Mouse (Mus musculus): ENCODE measurements around the gene Ano10. TPM values are rescaled to one million over a fixed set of nuclear protein-coding genes. Genes with fewer than 3 reads are reported as not detected.

Gene Ano10
- total and polyA plus RNA-seq, 2 experiments from 2014 or later: 34.5 to 48.6 TPM

- Histone ChIP-seq H3K4me3 (ENCODE audit: low read length) (no peak overlapping the region), H3K27ac (no peak overlapping the region), H3K27me3 (ENCODE audit: insufficient read depth, low read length) (no peaks in the 10 kb centered on the region), H3K4me1 (ENCODE audit: insufficient read depth, low read length) (no peaks in the 10 kb centered on the region), H3K9me3 (ENCODE audit: low read length) (no peaks in the 10 kb centered on the region), H3K4me2 (ENCODE audit: low read depth, low read length) (no peak overlapping the region), H3K36me3 (ENCODE audit: insufficient read depth, low read length) (no peaks in the 10 kb centered on the region), H3K9ac (replicated peaks; ENCODE audit: low read length) (no peak overlapping the region)
- 77% methylated on average over 4 of the region's 4 CpGs for WGBS
- no peak for DNase-seq (ENCODE audit: low spot score)
- no peak for TF ChIP-seq CTCF (IDR thresholded peaks at IDR 0.05; ENCODE audit: low read depth)
- ATAC-seq: no peak
Observed at GRCm38 (mm10) chr9:122208311-122208710, 85.9 kb downstream of the Ano10 start.

GRCm38 (mm10) chr9:122205543-122206200, 88.6 kb downstream of the Ano10 start:
- ATAC-seq: no peak
- no peak for DNase-seq (ENCODE audit: low spot score)
- no peak for TF ChIP-seq CTCF (IDR thresholded peaks at IDR 0.05; ENCODE audit: low read depth)
- Histone ChIP-seq H3K9me3 (ENCODE audit: low read length) (no peaks in the 10 kb centered on the region), H3K36me3 (ENCODE audit: insufficient read depth, low read length) (no peaks in the 10 kb centered on the region), H3K27ac (no peak overlapping the region), H3K4me3 (ENCODE audit: low read length) (no peak overlapping the region), H3K4me1 (ENCODE audit: insufficient read depth, low read length) (no peaks in the 10 kb centered on the region), H3K27me3 (ENCODE audit: insufficient read depth, low read length) (no peaks in the 10 kb centered on the region), H3K9ac (replicated peaks; ENCODE audit: low read length) (no peak overlapping the region), H3K4me2 (ENCODE audit: low read depth, low read length) (no peak overlapping the region)
- WGBS: 59% methylated on average over 11 of the region's 11 CpGs

- WGBS: 73% methylated on average over 7 of the region's 7 CpGs
- no peak overlapping the region for H3K9ac ChIP-seq (replicated peaks; ENCODE audit: low read length)
Observed at GRCm38 (mm10) chr9:122204508-122204907, 89.7 kb downstream of the Ano10 start.

GRCm38 (mm10) chr9:122199253-122199652, 95.0 kb downstream of the Ano10 start:
- H3K27ac ChIP-seq: no peak overlapping the region
- ATAC-seq (no peak), DNase-seq (ENCODE audit: low spot score) (peak; percentile 23)
- peak; percentile 52 for TF ChIP-seq CTCF (IDR thresholded peaks at IDR 0.05; ENCODE audit: low read depth)
- no peaks in the 10 kb centered on the region for H3K4me1 ChIP-seq (ENCODE audit: insufficient read depth, low read length)
- WGBS: 45% methylated on average over 6 of the region's 6 CpGs
- H3K4me2 ChIP-seq (ENCODE audit: low read depth, low read length): no peak overlapping the region
- no peaks in the 10 kb centered on the region; the same call in 1 of the 2 replicates for H3K36me3 ChIP-seq (ENCODE audit: insufficient read depth, low read length)
- no peak overlapping the region for H3K9ac ChIP-seq (replicated peaks; ENCODE audit: low read length)
- no peaks in the 10 kb centered on the region for H3K27me3 ChIP-seq (ENCODE audit: insufficient read depth, low read length)
- H3K4me3 ChIP-seq (ENCODE audit: low read length): no peak overlapping the region
- H3K9me3 ChIP-seq (ENCODE audit: low read length): no peaks in the 10 kb centered on the region

More at GRCm38 (mm10) chr9:122204508-122204907, 89.7 kb downstream of the Ano10 start:
- no peak overlapping the region for H3K4me2 ChIP-seq (ENCODE audit: low read depth, low read length)
- H3K27ac ChIP-seq: no peak overlapping the region
- no peaks in the 10 kb centered on the region for H3K9me3 ChIP-seq (ENCODE audit: low read length)
- H3K27me3 ChIP-seq (ENCODE audit: insufficient read depth, low read length): no peaks in the 10 kb centered on the region
- ATAC-seq (no peak), DNase-seq (ENCODE audit: low spot score) (no peak)
- H3K4me3 ChIP-seq (ENCODE audit: low read length): no peak overlapping the region
- no peaks in the 10 kb centered on the region for H3K4me1 ChIP-seq (ENCODE audit: insufficient read depth, low read length)
- H3K36me3 ChIP-seq (ENCODE audit: insufficient read depth, low read length): no peaks in the 10 kb centered on the region
- TF ChIP-seq CTCF (IDR thresholded peaks at IDR 0.05; ENCODE audit: low read depth): 0 out of 2 replicates have a peak, but pooled peaks have one; percentile 22

DNA sequence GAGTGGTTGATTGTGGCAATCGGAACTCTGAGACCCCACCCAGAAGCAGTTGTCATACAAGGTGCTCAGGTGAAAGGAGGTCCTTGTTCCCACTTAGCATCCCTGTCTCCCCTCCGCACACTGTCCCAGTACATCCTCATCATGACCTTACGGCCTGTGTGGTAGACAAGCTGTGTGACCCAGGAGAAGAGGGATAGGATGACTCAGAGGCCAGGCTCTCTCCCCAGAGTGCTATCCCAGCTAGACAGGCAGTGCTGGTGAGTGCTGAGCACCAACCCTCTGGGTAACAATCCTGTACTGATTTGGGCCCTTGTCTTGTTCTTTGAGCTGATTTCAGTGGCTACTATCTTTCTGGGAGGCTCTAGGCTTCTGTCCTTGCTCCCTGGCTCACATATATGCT, 95.6 kb downstream of the Ano10 start:
- DNase-seq (ENCODE audit: low spot score) (no peak), ATAC-seq (no peak)
- 89% methylated on average over 3 of the region's 3 CpGs for WGBS
- no peaks in the 10 kb centered on the region for H3K4me1 ChIP-seq (ENCODE audit: insufficient read depth, low read length)
- no peaks in the 10 kb centered on the region; the same call in 1 of the 2 replicates for H3K36me3 ChIP-seq (ENCODE audit: insufficient read depth, low read length)
- H3K27ac ChIP-seq: no peak overlapping the region
- no peak overlapping the region for H3K4me2 ChIP-seq (ENCODE audit: low read depth, low read length)
- no peaks in the 10 kb centered on the region for H3K27me3 ChIP-seq (ENCODE audit: insufficient read depth, low read length)
- no peak overlapping the region for H3K9ac ChIP-seq (replicated peaks; ENCODE audit: low read length)
- no peak overlapping the region for H3K4me3 ChIP-seq (ENCODE audit: low read length)
- no peaks in the 10 kb centered on the region for H3K9me3 ChIP-seq (ENCODE audit: low read length)
- TF ChIP-seq CTCF (IDR thresholded peaks at IDR 0.05; ENCODE audit: low read depth): no peak

GRCm38 (mm10) chr9:122197021-122197420, 97.2 kb downstream of the Ano10 start:
- no peak overlapping the region for H3K9ac ChIP-seq (replicated peaks; ENCODE audit: low read length)
- TF ChIP-seq CTCF (IDR thresholded peaks at IDR 0.05; ENCODE audit: low read depth): no peak
- WGBS: 75% methylated on average over 5 of the region's 5 CpGs
- no peaks in the 10 kb centered on the region for H3K4me1 ChIP-seq (ENCODE audit: insufficient read depth, low read length)
- DNase-seq (ENCODE audit: low spot score) (no peak), ATAC-seq (no peak)
- no peaks in the 10 kb centered on the region for H3K27me3 ChIP-seq (ENCODE audit: insufficient read depth, low read length)
- no peak overlapping the region for H3K4me3 ChIP-seq (ENCODE audit: low read length)
- no peak overlapping the region for H3K27ac ChIP-seq
- H3K9me3 ChIP-seq (ENCODE audit: low read length): no peaks in the 10 kb centered on the region
- H3K4me2 ChIP-seq (ENCODE audit: low read depth, low read length): no peak overlapping the region
- no peaks in the 10 kb centered on the region; the same call in 1 of the 2 replicates for H3K36me3 ChIP-seq (ENCODE audit: insufficient read depth, low read length)

- WGBS: 73% methylated on average over 5 of the region's 5 CpGs
- no peaks in the 10 kb centered on the region for H3K4me1 ChIP-seq (ENCODE audit: insufficient read depth, low read length)
- H3K27ac ChIP-seq: no peak overlapping the region
- H3K27me3 ChIP-seq (ENCODE audit: insufficient read depth, low read length): no peaks in the 10 kb centered on the region
- DNase-seq (ENCODE audit: low spot score) (peak; percentile 41), ATAC-seq (no peak)
- H3K4me2 ChIP-seq (ENCODE audit: low read depth, low read length): no peak overlapping the region
- TF ChIP-seq CTCF (IDR thresholded peaks at IDR 0.05; ENCODE audit: low read depth): peak; percentile 27; the same call in 1 of the 2 replicates
- no peak overlapping the region for H3K4me3 ChIP-seq (ENCODE audit: low read length)
- no peaks in the 10 kb centered on the region for H3K9me3 ChIP-seq (ENCODE audit: low read length)
- no peak overlapping the region for H3K9ac ChIP-seq (replicated peaks; ENCODE audit: low read length)
- no peaks in the 10 kb centered on the region; the same call in 1 of the 2 replicates for H3K36me3 ChIP-seq (ENCODE audit: insufficient read depth, low read length)
Observed at GRCm38 (mm10) chr9:122195042-122195682, 99.1 kb downstream of the Ano10 start.
